Mouse (Mus musculus): ENCODE data around the gene Uroc1.

DNA sequence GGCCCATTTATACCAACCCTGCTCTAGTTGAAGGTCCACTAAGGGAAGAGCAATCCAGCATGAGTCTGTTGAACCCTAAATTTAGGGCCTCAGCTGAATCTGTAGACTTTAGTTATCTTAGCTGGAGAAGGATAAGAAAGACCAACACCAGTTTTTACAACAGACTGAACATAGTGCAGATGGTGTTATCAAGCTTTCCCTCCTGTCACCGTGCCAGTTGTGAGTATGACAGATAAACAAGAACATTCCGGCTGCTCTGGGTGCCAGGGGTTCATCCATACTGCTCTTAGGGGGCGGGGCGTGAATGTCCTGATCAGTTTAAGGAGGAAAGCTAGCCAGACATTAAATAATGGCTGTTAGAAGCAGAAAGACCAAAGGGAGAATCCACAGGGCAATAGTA is 41.6 kb downstream of the Uroc1 start:
- TF ChIP-seq CTCF (IDR thresholded peaks at IDR 0.05; ENCODE audit: control insufficient read depth, insufficient read depth, insufficient read length): no peak
- no peak for TF ChIP-seq MAX (IDR thresholded peaks at IDR 0.05)
